Mouse (Mus musculus) embryo, embryonic 9.5 days (tissue): ENCODE results near the gene Gm5615.

ENCODE experiments used
- DNase-seq: peaks from one replicate; pipeline ENCODE4 v3.0.0-alpha.2; 2017; ENCODE audit errors: extremely low spot score

Gene Gm5615

GRCm38 (mm10) chr9:36541863-36542262 is at the start of gene Gm5615:
Gene Gm5615 (minus strand): TSS chr9:36541963.
- DNase-seq, result no peak

DNA sequence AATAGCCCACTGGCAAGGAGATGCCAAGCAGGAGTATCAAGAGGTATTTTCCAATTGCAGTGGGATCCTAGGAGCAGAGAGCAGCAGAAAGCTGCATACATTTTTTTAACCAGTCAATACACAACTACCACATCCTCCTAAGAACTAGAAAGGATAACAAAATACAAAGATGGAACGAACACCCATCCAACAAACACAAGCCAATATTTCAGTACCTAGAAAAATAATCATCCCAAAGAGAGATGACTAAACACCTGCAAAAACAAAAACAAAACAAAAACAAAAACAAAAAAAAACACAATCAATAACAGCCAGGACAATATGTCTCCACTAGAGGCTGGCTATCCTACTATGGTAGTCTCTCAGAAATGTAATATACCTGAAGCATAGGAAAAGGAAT is 40.8 kb upstream of the Gm5615 start, which contains the start of gene Gm17689:
Gm17689 (minus strand) TSS at position 101 of the 400 bp plus-strand sequence.
- no peak for DNase-seq

DNA sequence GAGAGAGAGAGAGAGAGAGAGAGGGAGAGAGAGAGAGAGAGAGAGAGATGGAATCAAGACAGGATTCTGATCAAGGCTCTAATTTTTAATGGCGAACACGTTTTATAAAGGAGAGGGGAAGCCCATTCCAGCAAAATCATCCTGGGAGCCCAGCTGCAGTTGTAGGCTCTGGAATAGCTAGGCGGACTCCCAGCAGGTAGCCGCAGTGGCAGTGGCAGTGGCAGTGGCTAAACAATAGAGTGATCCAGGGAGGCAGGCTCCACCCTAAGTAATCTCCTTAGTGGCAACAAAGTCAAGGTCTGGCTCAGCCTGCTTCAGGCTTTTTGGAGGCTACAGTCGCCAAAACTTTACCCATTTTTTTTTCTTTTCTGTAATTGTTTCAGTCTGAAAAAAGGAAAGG is 37.6 kb downstream of the Gm5615 start:
- DNase-seq, result no peak

DNA sequence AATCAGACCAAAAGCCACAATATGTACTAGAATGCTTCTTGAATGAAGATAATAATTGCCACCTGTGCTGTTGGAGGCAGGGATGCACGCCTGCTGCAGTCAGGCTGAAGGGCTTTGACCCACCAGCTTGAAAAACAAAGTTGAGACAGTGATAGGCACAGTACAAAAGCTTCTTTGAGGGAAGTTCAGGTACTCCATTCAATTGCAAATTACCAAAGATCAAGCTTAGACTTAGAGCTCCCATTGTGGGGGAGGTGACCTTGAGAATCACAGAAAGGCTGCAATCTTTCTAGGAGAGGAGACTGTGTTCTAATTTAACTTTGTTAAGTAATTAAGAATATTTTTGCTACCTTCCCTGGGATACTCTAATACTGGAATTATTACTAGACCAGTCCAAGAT is 45.9 kb downstream of the Gm5615 start:
- DNase-seq, result no peak

GRCm38 (mm10) chr9:36494501-36495220 is 47.1 kb downstream of the Gm5615 start:
- no peak for DNase-seq
